Mouse (Mus musculus): ENCODE measurements around the gene Nek10.
"Not testable (repeated sequence)": the region's sequence is repeated elsewhere in the genome, so short reads cannot be mapped to it uniquely, and the experiment has no call there.

Gene Nek10

GRCm38 (mm10) chr14:14870463-14870862 is 67.2 kb downstream of the Nek10 start:
- no peak for DNase-seq (ENCODE audit: low spot score in 2 of 2)

- DNase-seq (ENCODE audit: low spot score in 2 of 2): no peak
Observed at GRCm38 (mm10) chr14:14871121-14871520, 67.9 kb downstream of the Nek10 start.

- no peak for DNase-seq (ENCODE audit: low spot score in 2 of 2)
Observed at GRCm38 (mm10) chr14:14871700-14872099, 68.5 kb downstream of the Nek10 start.

- DNase-seq (ENCODE audit: low spot score in 2 of 2): no peak
Observed at GRCm38 (mm10) chr14:14893932-14894652, 90.9 kb downstream of the Nek10 start.

GRCm38 (mm10) chr14:14894776-14895175 is 91.6 kb downstream of the Nek10 start:
- no peak for DNase-seq (ENCODE audit: low spot score in 2 of 2)

GRCm38 (mm10) chr14:14895363-14895762 is 92.1 kb downstream of the Nek10 start:
- DNase-seq (ENCODE audit: low spot score in 2 of 2): no peak

GRCm38 (mm10) chr14:14896399-14897136 is 93.4 kb downstream of the Nek10 start:
- no peak for DNase-seq (ENCODE audit: low spot score in 2 of 2)

- peak; percentile 53 to 54 for DNase-seq (ENCODE audit: low spot score in 2 of 2)
Observed at GRCm38 (mm10) chr14:14904750-14905529, 101.7 kb downstream of the Nek10 start.

GRCm38 (mm10) chr14:14905530-14905852 is 102.3 kb downstream of the Nek10 start:
- DNase-seq (ENCODE audit: low spot score in 2 of 2): no peak

GRCm38 (mm10) chr14:14925615-14926014 is 122.4 kb downstream of the Nek10 start:
- no peak for DNase-seq (ENCODE audit: low spot score in 2 of 2)

GRCm38 (mm10) chr14:14927559-14927958 is 124.3 kb downstream of the Nek10 start:
- no peak for DNase-seq (ENCODE audit: low spot score in 2 of 2)

GRCm38 (mm10) chr14:14934977-14935376 is 131.8 kb downstream of the Nek10 start:
- DNase-seq (ENCODE audit: low spot score in 2 of 2): no peak

- DNase-seq (ENCODE audit: low spot score in 2 of 2): no peak
Observed at GRCm38 (mm10) chr14:14945930-14946329, 142.7 kb downstream of the Nek10 start.

GRCm38 (mm10) chr14:14949023-14949422 is 145.8 kb downstream of the Nek10 start:
- no peak for DNase-seq (ENCODE audit: low spot score in 2 of 2)

GRCm38 (mm10) chr14:14951808-14952207 is 148.6 kb downstream of the Nek10 start:
- no peak for DNase-seq (ENCODE audit: low spot score in 2 of 2)

- no peak for DNase-seq (ENCODE audit: low spot score in 2 of 2)
Observed at GRCm38 (mm10) chr14:14959780-14960440, 156.7 kb downstream of the Nek10 start.

- no peak for DNase-seq (ENCODE audit: low spot score in 2 of 2)
Observed at GRCm38 (mm10) chr14:14960441-14960988, 157.3 kb downstream of the Nek10 start.

- DNase-seq (ENCODE audit: low spot score in 2 of 2): no peak
Observed at GRCm38 (mm10) chr14:14970633-14971032, 167.4 kb downstream of the Nek10 start.

- DNase-seq (ENCODE audit: low spot score in 2 of 2): no peak
Observed at GRCm38 (mm10) chr14:14971056-14971455, 167.8 kb downstream of the Nek10 start.

GRCm38 (mm10) chr14:14974156-14974555 is 170.9 kb downstream of the Nek10 start:
- no peak for DNase-seq (ENCODE audit: low spot score in 2 of 2)

GRCm38 (mm10) chr14:14984106-14984505 is 180.9 kb downstream of the Nek10 start:
- DNase-seq (ENCODE audit: low spot score in 2 of 2): not testable (repeated sequence)
